Mouse (Mus musculus): ENCODE measurements around the gene Dvl3. TPM values are rescaled to one million over a fixed set of nuclear protein-coding genes. Genes with fewer than 3 reads are reported as not detected.
"Not testable (repeated sequence)": the region's sequence is repeated elsewhere in the genome, so short reads cannot be mapped to it uniquely, and the experiment has no call there.

Gene Dvl3
- total and polyA plus RNA-seq, 3 experiments = 4.1 to 20.5 TPM; not detected in 1

- H3K4me1 ChIP-seq (ENCODE audit: control insufficient read depth in 1 of 2, insufficient read depth in 2 of 2, low read length in 2 of 2) = peaks cover 0 to 6% of the 10 kb centered on the region in 2 experiments; a peak in 2 of 4 replicates
- H3K9ac ChIP-seq (ENCODE audit: control insufficient read depth, low read depth, low read length, poor library complexity, severe bottlenecking) = no peak overlapping the region
- no peaks in the 10 kb centered on the region for H3K27me3 ChIP-seq (ENCODE audit: control insufficient read depth in 1 of 2, insufficient read depth in 2 of 2, low read length in 2 of 2)
- TF ChIP-seq POLR2AphosphoS2 (IDR thresholded peaks at IDR 0.05; ENCODE audit: low read length) (no peak), ETS1 (IDR thresholded peaks at IDR 0.05; ENCODE audit: low read depth, low read length) (no peak), CTCF (IDR thresholded peaks at IDR 0.05 in 2 of 3, conservative IDR thresholded peaks at IDR 0.05 in 1 of 3; ENCODE audit: control insufficient read depth in 1 of 3, insufficient read depth in 1 of 3, low read depth in 2 of 3, low read length in 3 of 3, poor library complexity in 1 of 3, severe bottlenecking in 1 of 3) (no peak), EP300 (IDR thresholded peaks at IDR 0.05; ENCODE audit: low read depth in 1 of 2, low read length in 2 of 2) (no peak), JUND (IDR thresholded peaks at IDR 0.05; ENCODE audit: low read depth, low read length) (no peak), UBTF (IDR thresholded peaks at IDR 0.05; ENCODE audit: borderline replicate concordance, insufficient read depth, low read depth, low read length) (no peak)
- H3K27ac ChIP-seq (ENCODE audit: control insufficient read depth, low read depth, low read length) = no peak overlapping the region
- no peaks in the 10 kb centered on the region for H3K36me3 ChIP-seq (ENCODE audit: control insufficient read depth in 1 of 2, insufficient read depth in 2 of 2, low read length in 2 of 2)
- no peaks in the 10 kb centered on the region for H3K79me2 ChIP-seq (ENCODE audit: control insufficient read depth, insufficient read depth, low read length, poor library complexity)
- no peaks in the 10 kb centered on the region for H3K9me3 ChIP-seq (replicated peaks; ENCODE audit: insufficient read depth, low read length)
- DNase-seq (ENCODE audit: low read depth, low spot score) = no peak
- H3K4me3 ChIP-seq (ENCODE audit: control insufficient read depth in 1 of 2, insufficient read depth in 1 of 2, low read depth in 2 of 2, low read length in 2 of 2) = no peak overlapping the region
Measured at GRCm38 (mm10) chr16:20478504-20478903, 38.3 kb upstream of the Dvl3 start.

GRCm38 (mm10) chr16:20479026-20479760 lies 37.6 kb upstream of the Dvl3 start:
- not testable (repeated sequence) for H3K36me3 ChIP-seq (ENCODE audit: control insufficient read depth in 1 of 2, insufficient read depth in 2 of 2, low read length in 2 of 2); H3K9ac ChIP-seq (ENCODE audit: control insufficient read depth, low read depth, low read length, poor library complexity, severe bottlenecking); H3K4me1 ChIP-seq (ENCODE audit: control insufficient read depth in 1 of 2, insufficient read depth in 2 of 2, low read length in 2 of 2); H3K27me3 ChIP-seq (ENCODE audit: control insufficient read depth in 1 of 2, insufficient read depth in 2 of 2, low read length in 2 of 2); H3K9me3 ChIP-seq (replicated peaks; ENCODE audit: insufficient read depth, low read length); H3K4me3 ChIP-seq (ENCODE audit: control insufficient read depth in 1 of 2, insufficient read depth in 1 of 2, low read depth in 2 of 2, low read length in 2 of 2); H3K79me2 ChIP-seq (ENCODE audit: control insufficient read depth, insufficient read depth, low read length, poor library complexity); DNase-seq (ENCODE audit: low read depth, low spot score); H3K27ac ChIP-seq (ENCODE audit: control insufficient read depth, low read depth, low read length)

GRCm38 (mm10) chr16:20480115-20480514 lies 36.7 kb upstream of the Dvl3 start:
- TF ChIP-seq RAD21 (IDR thresholded peaks at IDR 0.05; ENCODE audit: low read depth, low read length) (peak; percentile 82), TAL1 (IDR thresholded peaks at IDR 0.05; ENCODE audit: low read length) (no peak), MAX (IDR thresholded peaks at IDR 0.05; ENCODE audit: low read length) (no peak), SMC3 (IDR thresholded peaks at IDR 0.05; ENCODE audit: low read depth, low read length) (peak; percentile 74), CTCF (IDR thresholded peaks at IDR 0.05 in 2 of 3, conservative IDR thresholded peaks at IDR 0.05 in 1 of 3; ENCODE audit: control insufficient read depth in 1 of 3, insufficient read depth in 1 of 3, low read depth in 2 of 3, low read length in 3 of 3, poor library complexity in 1 of 3, severe bottlenecking in 1 of 3) (peak; percentile 36 to 76 (median 52)), ZC3H11A (IDR thresholded peaks at IDR 0.05; ENCODE audit: low read depth, low read length) (peak; percentile 65)
- no peak overlapping the region for H3K27ac ChIP-seq (ENCODE audit: control insufficient read depth, low read depth, low read length)
- no peak overlapping the region for H3K4me3 ChIP-seq (ENCODE audit: control insufficient read depth in 1 of 2, insufficient read depth in 1 of 2, low read depth in 2 of 2, low read length in 2 of 2)
- no peaks in the 10 kb centered on the region for H3K36me3 ChIP-seq (ENCODE audit: control insufficient read depth in 1 of 2, insufficient read depth in 2 of 2, low read length in 2 of 2)
- no peaks in the 10 kb centered on the region for H3K9me3 ChIP-seq (replicated peaks; ENCODE audit: insufficient read depth, low read length)
- H3K9ac ChIP-seq (ENCODE audit: control insufficient read depth, low read depth, low read length, poor library complexity, severe bottlenecking) = no peak overlapping the region
- peak; percentile 69 for DNase-seq (ENCODE audit: low read depth, low spot score)
- peaks cover 0 to 6% of the 10 kb centered on the region in 2 experiments; a peak in 2 of 4 replicates for H3K4me1 ChIP-seq (ENCODE audit: control insufficient read depth in 1 of 2, insufficient read depth in 2 of 2, low read length in 2 of 2)
- H3K79me2 ChIP-seq (ENCODE audit: control insufficient read depth, insufficient read depth, low read length, poor library complexity) = no peaks in the 10 kb centered on the region
- H3K27me3 ChIP-seq (ENCODE audit: control insufficient read depth in 1 of 2, insufficient read depth in 2 of 2, low read length in 2 of 2) = no peaks in the 10 kb centered on the region

All from MEL (cell line).